Mouse (Mus musculus) hindbrain, embryonic 14.5 days (tissue): ENCODE results near the gene Gmcl1. TPM values are rescaled to one million over a fixed set of nuclear protein-coding genes. Genes with fewer than 3 reads are reported as not detected.

Experiments used
- ATAC-seq: fragments of 200-750 bp; cut with Nextera tagmentation; 2 replicates; pipeline ENCODE4 v1.8.0; 2017; ENCODE audit warnings: moderate number of reproducible peaks, mild to moderate bottlenecking, moderate TSS enrichment, moderate library complexity; ENCODE audit not compliant: low FRiP score
- DNase-seq: peaks from one replicate; pipeline ENCODE4 v3.0.0-alpha.2; 2015; ENCODE audit warnings: low spot score
- H3K27ac ChIP-seq: fragments of 300-500 bp; sonication (generic); 2 replicates; pipeline ENCODE4 v1.5.1; 2014; ENCODE audit warnings: mild to moderate bottlenecking, moderate library complexity
- H3K27me3 ChIP-seq: fragments of 300-500 bp; sonication (generic); 2 replicates; pipeline ENCODE4 v1.6.1; 2014; ENCODE audit warnings: mild to moderate bottlenecking, low read length, mixed read lengths; ENCODE audit not compliant: control insufficient read depth, insufficient read depth
- H3K36me3 ChIP-seq: fragments of 300-500 bp; sonication (generic); replicated peaks from 2 replicates; pipeline ENCODE4 v1.6.1; 2014; ENCODE audit not compliant: control insufficient read depth, insufficient read depth
- H3K4me1 ChIP-seq: fragments of 300-500 bp; sonication (generic); replicated peaks from 2 replicates; pipeline ENCODE4 v1.6.1; 2014; ENCODE audit warnings: antibody characterized with exemption, low read length, mixed read lengths; ENCODE audit not compliant: control insufficient read depth, insufficient read depth
- H3K4me2 ChIP-seq: fragments of 300-500 bp; sonication (generic); replicated peaks from 2 replicates; pipeline ENCODE4 v1.6.1; 2014; ENCODE audit warnings: mild to moderate bottlenecking, moderate library complexity
- H3K4me3 ChIP-seq: fragments of 300-500 bp; sonication (generic); replicated peaks from 2 replicates; pipeline ENCODE4 v1.5.1; 2014; ENCODE audit warnings: mild to moderate bottlenecking, low read length
- H3K9ac ChIP-seq: fragments of 300-500 bp; sonication (generic); 2 replicates; pipeline ENCODE4 v1.6.1; 2014
- H3K9me3 ChIP-seq: fragments of 300-500 bp; sonication (generic); 2 replicates; pipeline ENCODE4 v1.6.1; 2016; ENCODE audit warnings: low read length; ENCODE audit not compliant: control insufficient read depth
- WGBS: fragments of 180-500 bp; shearing (Covaris S2); extraction: QIAGEN DNeasy Blood & Tissue Kit; methylation state at CpG from one replicate; pipeline ENCODE4 v1.1.7; 2014; 5-methylcytosine and 5-hydroxymethylcytosine counted together
- polyA plus RNA-seq: library from polyadenylated mRNA; unstranded; fragments of >200 nt; fragmentation: Nextera tagmentation; extraction: Ambion mirVana; gene quantifications from 2 replicates; pipeline ENCODE4 v1.2.1, GENCODE M21; 2014

Gene Gmcl1
- polyA plus RNA-seq, 1 experiment from 2014 or later = 40.8 TPM

DNA sequence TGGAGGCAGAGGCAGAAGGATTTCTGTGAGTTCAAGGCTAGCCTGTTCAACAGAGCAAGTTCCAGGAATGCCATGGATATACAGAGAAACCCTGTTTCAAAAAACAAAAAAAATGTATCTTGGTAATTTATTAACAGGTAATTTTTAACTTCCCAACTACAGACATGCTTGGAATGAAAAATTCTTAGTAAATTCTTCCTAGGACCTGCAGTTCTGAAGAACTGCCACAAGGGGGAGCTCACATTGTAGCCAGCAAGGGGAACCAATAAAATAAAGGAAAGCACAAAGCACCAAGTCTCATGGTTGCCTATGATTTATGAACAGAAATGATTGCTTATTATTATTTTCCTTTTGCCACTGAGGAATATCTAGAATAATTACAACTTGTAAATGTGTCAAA, 14.0 kb upstream of the Gmcl1 start:
- no peak for ATAC-seq
- no peak overlapping the region for H3K4me3 ChIP-seq
- H3K36me3 ChIP-seq = no peaks in the 10 kb centered on the region
- H3K9ac ChIP-seq = no peak overlapping the region
- DNase-seq = peak; percentile 82
- no peaks in the 10 kb centered on the region for H3K4me1 ChIP-seq
- H3K27me3 ChIP-seq = no peaks in the 10 kb centered on the region
- no peak overlapping the region for H3K4me2 ChIP-seq
- H3K27ac ChIP-seq = no peak overlapping the region
- no peaks in the 10 kb centered on the region for H3K9me3 ChIP-seq

DNA sequence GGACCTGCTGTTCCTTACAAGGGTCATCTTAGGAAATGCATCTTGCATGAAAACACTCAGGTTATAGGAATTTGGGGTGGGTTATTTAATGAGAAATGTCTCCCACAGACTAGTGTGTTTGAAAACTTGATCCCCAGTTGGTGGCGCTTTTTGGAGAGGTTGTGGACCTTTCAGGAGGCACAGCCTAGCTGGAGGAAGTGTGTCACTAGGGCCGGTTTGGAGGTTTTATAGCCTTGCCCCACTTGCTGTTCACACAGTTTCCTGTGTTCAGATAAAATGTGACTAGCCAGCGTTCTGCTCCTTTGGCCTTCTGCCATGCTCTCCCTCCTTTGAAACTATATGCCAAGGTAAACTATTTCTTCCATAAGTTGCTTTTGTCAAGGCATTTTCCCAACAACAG, 7.5 kb upstream of the Gmcl1 start:
- Histone ChIP-seq H3K9me3 (no peaks in the 10 kb centered on the region), H3K4me1 (no peaks in the 10 kb centered on the region), H3K27me3 (no peaks in the 10 kb centered on the region), H3K4me3 (no peak overlapping the region), H3K9ac (no peak overlapping the region), H3K4me2 (no peak overlapping the region), H3K27ac (no peak overlapping the region), H3K36me3 (no peaks in the 10 kb centered on the region)
- no peak for DNase-seq
- WGBS = 36% methylated on average over 3 of the region's 3 CpGs
- no peak for ATAC-seq

DNA sequence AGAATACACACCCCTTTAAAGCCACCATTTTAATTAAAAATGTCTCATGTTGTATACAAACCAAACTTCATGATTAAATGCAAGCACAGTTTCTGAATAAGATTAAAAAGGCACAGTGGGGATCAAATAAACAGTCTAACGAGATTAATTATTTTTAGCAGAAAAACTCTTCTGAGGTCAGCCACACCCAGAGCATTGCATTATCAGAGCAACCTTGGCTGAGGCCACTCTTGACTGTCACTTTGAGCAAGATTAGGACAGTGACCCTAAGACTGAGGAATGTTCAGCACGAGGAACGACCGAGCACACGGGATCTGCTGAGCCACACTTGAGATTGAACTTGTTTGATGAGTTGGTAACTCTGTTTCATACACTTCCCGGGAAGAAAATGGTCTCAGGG, 3.6 kb upstream of the Gmcl1 start:
- no peak overlapping the region for H3K4me2 ChIP-seq
- DNase-seq (no peak), ATAC-seq (no peak)
- H3K4me3 ChIP-seq = no peak overlapping the region
- H3K9me3 ChIP-seq = no peaks in the 10 kb centered on the region
- H3K36me3 ChIP-seq = no peaks in the 10 kb centered on the region
- H3K27me3 ChIP-seq = no peaks in the 10 kb centered on the region
- no peak overlapping the region for H3K27ac ChIP-seq
- peaks cover 5% of the 10 kb centered on the region for H3K4me1 ChIP-seq
- WGBS = 87% methylated on average over 6 of the region's 6 CpGs
- H3K9ac ChIP-seq = no peak overlapping the region

DNA sequence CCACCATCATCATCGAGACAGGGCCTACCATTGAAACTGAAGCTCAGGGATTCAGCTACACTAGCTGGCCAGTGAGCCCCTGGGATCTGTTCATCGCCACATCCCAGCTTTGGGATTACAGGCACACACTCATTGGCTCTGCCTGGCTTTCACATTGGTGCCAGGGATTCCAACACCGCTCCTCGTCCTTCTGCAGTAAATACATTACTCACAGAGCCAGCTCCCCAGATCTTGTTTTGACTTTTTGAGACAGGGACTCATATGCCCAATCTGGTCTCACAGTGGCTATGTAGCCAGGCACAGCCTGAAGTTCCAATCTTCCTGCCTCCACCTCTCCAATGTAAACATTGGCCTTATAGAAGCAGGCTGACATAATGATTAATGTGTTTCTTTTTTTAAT, 3.1 kb upstream of the Gmcl1 start:
- peaks cover 8% of the 10 kb centered on the region for H3K4me1 ChIP-seq
- ATAC-seq = no peak
- no peaks in the 10 kb centered on the region for H3K9me3 ChIP-seq
- no peak for DNase-seq
- WGBS = 89% methylated on average over 4 of the region's 4 CpGs
- H3K4me3 ChIP-seq = no peak overlapping the region
- no peak overlapping the region for H3K9ac ChIP-seq
- no peak overlapping the region for H3K4me2 ChIP-seq
- H3K36me3 ChIP-seq = no peaks in the 10 kb centered on the region
- H3K27me3 ChIP-seq = no peaks in the 10 kb centered on the region
- H3K27ac ChIP-seq = no peak overlapping the region

DNA sequence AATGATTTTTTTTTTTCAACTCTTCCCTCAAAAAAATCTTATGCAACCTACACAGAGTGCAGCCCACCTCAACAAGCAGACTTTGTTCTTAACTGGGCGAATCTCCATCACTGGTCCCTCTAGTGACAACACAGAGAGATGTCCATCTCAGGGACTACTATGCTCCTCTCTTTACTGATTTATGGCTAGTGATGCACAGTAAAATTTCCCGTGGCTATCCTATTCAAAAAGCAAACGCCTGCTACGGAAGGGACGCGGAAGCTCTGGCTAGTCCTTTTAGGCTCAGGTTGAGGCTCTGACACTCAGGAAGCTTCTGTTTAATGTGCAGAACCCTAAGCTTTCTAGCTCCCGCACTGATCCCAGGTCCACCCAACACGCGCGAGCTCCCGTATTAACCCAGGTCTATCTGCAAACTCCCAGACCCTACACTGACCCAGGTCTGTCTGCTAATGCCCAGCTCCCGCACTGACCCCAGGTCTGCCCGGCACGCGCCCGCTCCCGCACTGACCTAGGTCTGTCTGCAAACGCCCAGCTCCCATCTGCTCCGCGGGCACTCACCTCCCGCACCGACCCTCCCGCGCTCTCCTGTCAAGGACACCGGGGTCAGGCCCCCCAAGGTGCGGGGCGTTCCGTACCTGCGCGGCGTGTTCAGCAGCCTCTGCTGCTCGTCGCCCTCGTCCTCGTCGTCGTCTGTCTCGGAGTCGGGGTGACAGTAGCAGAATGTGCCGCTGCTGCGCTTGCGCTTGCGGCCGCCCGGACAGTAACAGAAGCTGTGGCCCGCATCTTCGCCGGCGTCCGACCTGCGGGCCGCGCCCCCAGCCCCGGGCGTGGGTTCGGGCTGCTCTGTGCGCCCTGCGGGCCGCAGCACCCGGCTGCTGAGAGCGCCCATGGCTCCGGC, 658 bp downstream of the Gmcl1 start:
- ATAC-seq = no peak; the same call in 1 of the 2 replicates
- Histone ChIP-seq H3K27me3 (no peaks in the 10 kb centered on the region), H3K9ac (peak overlapping the region; percentile 82), H3K36me3 (peaks cover 2% of the 10 kb centered on the region; the same call in 1 of the 2 replicates), H3K4me3 (peak overlapping the region; percentile 88), H3K9me3 (no peaks in the 10 kb centered on the region), H3K27ac (peak overlapping the region; percentile 92), H3K4me2 (peak overlapping the region; percentile 78), H3K4me1 (peaks cover 13% of the 10 kb centered on the region)
- peak; percentile 40 for DNase-seq
- WGBS = under 1% methylated on average over 54 of the region's 62 CpGs

DNA sequence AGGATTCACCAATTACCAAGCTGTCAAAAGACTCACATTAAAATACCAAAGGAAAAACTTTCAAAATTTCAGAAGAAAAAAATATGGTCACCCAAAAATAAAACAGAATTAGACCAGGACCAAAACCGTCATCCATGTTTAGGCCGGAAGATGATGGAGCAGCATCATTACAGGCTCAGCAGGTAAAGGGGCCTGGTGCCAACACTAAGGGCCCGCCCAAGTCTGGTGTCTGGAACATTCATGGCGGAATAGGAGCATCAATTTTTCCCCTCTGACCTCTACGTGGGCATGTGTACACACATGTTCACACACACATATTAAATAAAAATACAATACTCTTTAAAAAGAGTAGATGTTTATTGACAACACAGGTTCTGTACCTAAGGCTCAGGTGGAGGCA, 4.5 kb downstream of the Gmcl1 start:
- Histone ChIP-seq H3K36me3 (peaks cover 26% of the 10 kb centered on the region), H3K27ac (no peak overlapping the region), H3K4me2 (no peak overlapping the region), H3K9me3 (no peaks in the 10 kb centered on the region), H3K9ac (no peak overlapping the region), H3K4me1 (peaks cover 9% of the 10 kb centered on the region), H3K27me3 (no peaks in the 10 kb centered on the region), H3K4me3 (no peak overlapping the region)
- DNase-seq (no peak), ATAC-seq (no peak)
- 88% methylated on average over 5 of the region's 5 CpGs for WGBS

DNA sequence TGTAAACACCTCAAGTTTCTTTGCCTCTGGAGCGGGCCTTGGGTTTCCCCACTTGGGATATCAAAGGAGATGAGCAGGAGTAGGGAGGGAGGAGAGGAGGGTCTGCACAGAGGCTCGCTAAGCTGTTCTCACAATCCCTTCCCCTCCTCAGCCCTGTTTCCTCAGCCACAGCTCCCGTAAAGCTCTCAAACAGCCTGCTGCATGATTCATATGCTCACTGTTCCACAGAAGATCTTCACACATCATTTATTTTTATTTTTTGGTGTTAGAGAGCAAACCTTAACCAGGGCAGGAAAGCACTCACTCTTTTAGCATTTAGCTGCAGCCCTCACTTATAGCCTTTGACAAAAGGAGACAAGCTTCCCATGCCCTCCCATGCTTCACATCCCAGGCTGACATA, 11.2 kb downstream of the Gmcl1 start:
- H3K4me1 ChIP-seq = no peaks in the 10 kb centered on the region
- DNase-seq (no peak), ATAC-seq (no peak)
- H3K4me2 ChIP-seq = no peak overlapping the region
- no peaks in the 10 kb centered on the region for H3K9me3 ChIP-seq
- H3K36me3 ChIP-seq = peaks cover 63% of the 10 kb centered on the region
- no peaks in the 10 kb centered on the region for H3K27me3 ChIP-seq
- no peak overlapping the region for H3K4me3 ChIP-seq
- WGBS = 79% methylated on average over 3 of the region's 3 CpGs
- no peak overlapping the region for H3K27ac ChIP-seq
- no peak overlapping the region for H3K9ac ChIP-seq

DNA sequence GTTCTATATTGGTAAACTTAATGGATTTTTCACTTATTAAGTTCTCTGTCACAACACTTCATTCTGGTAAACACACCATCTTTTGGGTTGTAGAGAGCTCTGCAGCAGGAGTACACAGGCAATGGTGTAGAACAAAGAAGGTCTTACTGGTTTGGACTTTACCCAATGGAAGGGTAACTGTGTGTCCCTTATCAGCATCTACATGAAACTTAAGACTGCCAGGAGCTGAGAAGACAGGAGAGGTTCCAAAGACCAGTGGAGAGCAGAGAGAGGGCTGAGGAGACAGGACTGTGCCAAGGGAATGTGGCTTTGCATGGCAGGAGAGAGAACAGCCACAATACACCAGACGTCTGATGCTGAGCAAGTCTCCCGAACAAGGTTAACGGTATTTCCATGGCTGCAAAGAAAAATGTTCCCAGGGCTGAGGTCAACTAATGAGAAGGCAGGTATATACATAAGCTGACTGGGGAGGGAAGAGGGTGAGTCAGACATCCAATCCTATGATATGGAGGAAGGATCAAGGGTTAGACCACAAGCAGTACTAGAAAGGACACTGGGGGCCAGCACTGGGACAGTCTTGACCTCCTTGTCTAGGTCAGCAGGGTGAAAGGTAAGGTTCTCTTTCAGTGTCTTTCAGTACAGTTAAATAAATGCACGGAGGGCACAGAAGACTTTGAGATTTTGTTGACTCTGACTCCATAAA, 25.0 kb downstream of the Gmcl1 start:
- no peaks in the 10 kb centered on the region for H3K4me1 ChIP-seq
- H3K4me2 ChIP-seq = no peak overlapping the region
- no peak for ATAC-seq
- H3K27ac ChIP-seq = no peak overlapping the region
- no peaks in the 10 kb centered on the region for H3K27me3 ChIP-seq
- DNase-seq = no peak
- no peak overlapping the region for H3K4me3 ChIP-seq
- WGBS = 90% methylated on average over 4 of the region's 4 CpGs
- H3K9me3 ChIP-seq = no peaks in the 10 kb centered on the region
- peaks cover 95% of the 10 kb centered on the region for H3K36me3 ChIP-seq
- no peak overlapping the region for H3K9ac ChIP-seq

DNA sequence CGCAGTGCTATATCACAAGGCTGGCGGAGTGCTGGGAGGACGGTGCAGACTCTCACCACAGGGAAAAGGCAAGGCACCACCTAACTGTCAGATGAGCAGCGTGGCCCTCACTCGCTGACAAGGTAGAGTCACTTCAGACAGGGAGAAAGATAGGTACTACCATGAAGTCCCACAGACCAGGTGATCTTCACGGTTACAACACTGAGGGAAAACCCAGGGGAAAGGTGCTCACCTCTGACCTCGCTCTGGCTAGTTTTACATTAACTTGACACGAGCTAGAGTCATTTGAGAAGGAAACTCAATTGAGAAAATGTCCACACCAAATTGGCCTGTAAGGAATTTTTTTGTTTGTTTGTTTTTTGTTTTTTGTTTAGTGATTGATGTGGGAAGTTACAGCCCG, 30.6 kb downstream of the Gmcl1 start:
- no peak for DNase-seq
- Histone ChIP-seq H3K27me3 (no peaks in the 10 kb centered on the region), H3K4me2 (no peak overlapping the region), H3K9me3 (no peaks in the 10 kb centered on the region), H3K27ac (no peak overlapping the region), H3K36me3 (peaks cover 98% of the 10 kb centered on the region), H3K9ac (no peak overlapping the region), H3K4me1 (no peaks in the 10 kb centered on the region), H3K4me3 (no peak overlapping the region)
- ATAC-seq = no peak
- WGBS = 92% methylated on average over 9 of the region's 9 CpGs
